Mouse (Mus musculus) stomach, embryonic 16.5 days (tissue): Measurements from ENCODE around the gene Atxn2l. TPM values are rescaled to one million over a fixed set of nuclear protein-coding genes. Genes with fewer than 3 reads are reported as not detected.

Experiments
- ATAC-seq: fragments of 200-750 bp; cut with Nextera tagmentation; 2 replicates; pipeline ENCODE4 v1.8.0; 2017; ENCODE audit warnings: moderate number of reproducible peaks, moderate TSS enrichment; ENCODE audit not compliant: insufficient read depth, low FRiP score
- H3K27ac ChIP-seq: fragments of 300-500 bp; sonication (generic); 2 replicates; pipeline ENCODE4 v1.5.1; 2014; ENCODE audit warnings: low read length
- H3K27me3 ChIP-seq: fragments of 300-500 bp; sonication (generic); 2 replicates; pipeline ENCODE4 v1.6.1; 2014; ENCODE audit warnings: low read length, control low read depth, mixed read lengths; ENCODE audit not compliant: control insufficient read depth, insufficient read depth
- H3K36me3 ChIP-seq: fragments of 300-500 bp; sonication (generic); 2 replicates; pipeline ENCODE4 v1.6.1; 2014; ENCODE audit warnings: low read length; ENCODE audit not compliant: control insufficient read depth, insufficient read depth
- H3K4me1 ChIP-seq: fragments of 300-500 bp; sonication (generic); 2 replicates; pipeline ENCODE4 v1.6.1; 2014; ENCODE audit warnings: low read length, control low read depth, mixed read lengths; ENCODE audit not compliant: control insufficient read depth, insufficient read depth
- H3K4me2 ChIP-seq: fragments of 300-500 bp; sonication (generic); 2 replicates; pipeline ENCODE4 v1.6.1; 2014; ENCODE audit warnings: low read depth, low read length, mixed read lengths
- H3K4me3 ChIP-seq: fragments of 300-500 bp; sonication (generic); replicated peaks from 2 replicates; pipeline ENCODE4 v1.5.1; 2014; ENCODE audit warnings: mild to moderate bottlenecking, low read length
- H3K9ac ChIP-seq: fragments of 300-500 bp; sonication (generic); 2 replicates; pipeline ENCODE4 v1.6.1; 2014; ENCODE audit warnings: low read length
- H3K9me3 ChIP-seq: fragments of 300-500 bp; sonication (generic); replicated peaks from 2 replicates; pipeline ENCODE4 v1.6.1; 2016; ENCODE audit warnings: low read length, control low read depth; ENCODE audit not compliant: control insufficient read depth
- WGBS: fragments of 180-500 bp; shearing (Covaris S2); extraction: QIAGEN DNeasy Blood & Tissue Kit; methylation state at CpG from one replicate; pipeline ENCODE4 v1.1.7; 2014; 5-methylcytosine and 5-hydroxymethylcytosine counted together
- polyA plus RNA-seq: library from polyadenylated mRNA; unstranded; fragments of >200 nt; fragmentation: Nextera tagmentation; extraction: Ambion mirVana; gene quantifications from 2 replicates; pipeline ENCODE4 v1.2.1, GENCODE M21; 2015

Gene Atxn2l
- polyA plus RNA-seq, 1 experiment from 2014 or later = 33.4 TPM

GRCm38 (mm10) chr7:126461626-126462025, 41.6 kb downstream of the Atxn2l start:
- Histone ChIP-seq H3K4me2 (no peak overlapping the region), H3K27me3 (no peaks in the 10 kb centered on the region), H3K4me3 (no peak overlapping the region), H3K27ac (no peak overlapping the region), H3K36me3 (no peaks in the 10 kb centered on the region), H3K4me1 (peaks cover 17% of the 10 kb centered on the region), H3K9ac (no peak overlapping the region), H3K9me3 (no peaks in the 10 kb centered on the region)
- ATAC-seq = no peak
- 61% methylated on average over 3 of the region's 3 CpGs for WGBS

- H3K27me3 ChIP-seq = no peaks in the 10 kb centered on the region
- H3K36me3 ChIP-seq = no peaks in the 10 kb centered on the region
- 41% methylated on average over 10 of the region's 10 CpGs for WGBS
- ATAC-seq = no peak
- H3K4me3 ChIP-seq = no peak overlapping the region
- H3K27ac ChIP-seq = no peak overlapping the region
- H3K4me1 ChIP-seq = peaks cover 17% of the 10 kb centered on the region
- H3K9ac ChIP-seq = no peak overlapping the region
- H3K9me3 ChIP-seq = no peaks in the 10 kb centered on the region
- no peak overlapping the region for H3K4me2 ChIP-seq
Measured at GRCm38 (mm10) chr7:126460623-126461399, 42.4 kb downstream of the Atxn2l start.

DNA sequence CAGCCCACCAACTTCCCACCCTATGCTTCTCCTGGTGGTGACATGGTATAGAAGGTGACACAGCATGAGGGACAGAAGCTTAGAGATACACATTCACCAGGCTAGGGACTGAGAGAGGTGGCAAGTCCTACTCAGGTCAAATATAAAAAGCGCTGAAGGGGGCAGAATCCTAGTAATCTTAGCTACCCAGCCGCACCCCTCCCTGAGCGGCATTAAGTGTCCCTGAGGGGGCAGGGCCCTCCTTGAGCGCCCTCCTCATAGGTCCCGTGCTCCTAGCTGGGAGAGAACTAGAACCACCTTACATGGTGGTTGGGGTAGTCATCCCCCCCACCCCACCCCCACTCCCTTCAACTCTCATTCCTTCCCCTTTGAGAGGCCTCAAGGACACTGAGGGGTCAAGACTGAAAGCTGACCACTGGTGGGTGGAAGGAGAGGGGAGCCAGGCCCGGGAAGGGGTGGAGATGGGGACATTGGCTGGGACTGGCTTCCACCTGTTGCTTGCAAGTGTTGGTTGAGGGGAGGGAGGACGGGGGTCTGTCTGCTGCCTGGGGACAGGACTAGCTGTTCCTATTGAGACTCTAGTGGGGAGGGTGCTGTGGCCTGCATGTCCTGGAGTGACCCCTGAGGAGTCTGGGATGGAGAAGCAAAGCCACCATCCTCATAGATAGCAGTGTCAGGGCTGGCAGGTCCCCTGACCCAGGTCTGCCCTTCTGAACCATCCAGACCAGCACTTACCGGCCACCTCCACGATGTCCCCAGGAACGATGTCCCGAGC, 44.2 kb downstream of the Atxn2l start:
- Histone ChIP-seq H3K4me3 (no peak overlapping the region), H3K4me1 (peaks cover 5% of the 10 kb centered on the region; the same call in 1 of the 2 replicates), H3K27me3 (no peaks in the 10 kb centered on the region), H3K9ac (no peak overlapping the region), H3K27ac (no peak overlapping the region), H3K4me2 (no peak overlapping the region), H3K9me3 (no peaks in the 10 kb centered on the region), H3K36me3 (no peaks in the 10 kb centered on the region)
- WGBS = 77% methylated on average over 11 of the region's 11 CpGs
- no peak for ATAC-seq

- Histone ChIP-seq H3K4me3 (no peak overlapping the region), H3K9ac (no peak overlapping the region), H3K9me3 (no peaks in the 10 kb centered on the region), H3K27ac (no peak overlapping the region), H3K4me1 (no peaks in the 10 kb centered on the region), H3K36me3 (no peaks in the 10 kb centered on the region), H3K4me2 (no peak overlapping the region), H3K27me3 (no peaks in the 10 kb centered on the region)
- 76% methylated on average over 5 of the region's 5 CpGs for WGBS
- ATAC-seq = no peak
Measured at GRCm38 (mm10) chr7:126458225-126458624, 45.0 kb downstream of the Atxn2l start.

DNA sequence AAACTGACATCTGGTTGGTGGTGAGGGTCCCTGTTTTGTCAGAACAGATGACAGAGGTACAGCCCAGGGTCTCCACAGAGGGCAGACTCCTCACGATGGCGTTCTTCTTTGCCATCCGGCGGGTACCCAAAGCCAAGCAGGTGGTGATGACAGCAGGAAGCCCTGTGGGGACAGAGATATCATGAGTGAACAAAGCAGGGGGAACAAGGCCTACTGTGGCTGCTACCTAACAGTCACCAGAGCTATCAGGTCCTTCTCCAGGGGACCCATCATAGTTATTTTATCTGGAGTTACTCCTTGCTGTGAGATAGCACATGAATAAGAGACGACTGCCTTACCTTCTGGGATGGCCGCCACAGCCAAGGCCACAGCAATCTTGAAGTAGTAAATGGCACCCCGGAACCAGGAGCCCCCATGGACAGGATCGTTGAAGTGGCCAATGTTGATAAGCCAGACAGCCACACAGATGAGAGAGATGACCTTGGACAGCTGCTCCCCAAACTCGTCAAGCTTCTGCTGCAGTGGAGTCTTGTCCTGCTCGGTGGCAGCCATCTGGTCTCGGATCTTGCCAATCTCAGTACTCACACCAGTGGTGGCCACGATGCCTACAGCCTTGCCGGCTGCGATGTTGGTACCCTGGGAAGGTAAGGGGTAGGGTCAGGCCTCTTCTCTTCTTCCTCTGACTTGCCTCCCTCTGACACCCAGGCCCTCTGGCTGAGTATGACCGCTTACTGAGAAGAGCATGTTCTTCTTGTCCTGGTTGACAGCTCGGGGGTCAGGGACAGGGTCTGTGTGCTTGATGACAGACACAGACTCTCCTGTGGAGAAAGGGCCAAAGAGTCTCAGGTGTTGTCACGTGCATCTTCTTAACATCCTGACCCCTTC, 46.6 kb downstream of the Atxn2l start:
- H3K9ac ChIP-seq = no peak overlapping the region
- H3K4me1 ChIP-seq = no peaks in the 10 kb centered on the region
- WGBS = 86% methylated on average over 17 of the region's 17 CpGs
- H3K27me3 ChIP-seq = no peaks in the 10 kb centered on the region
- H3K9me3 ChIP-seq = no peaks in the 10 kb centered on the region
- ATAC-seq = no peak
- H3K4me3 ChIP-seq = no peak overlapping the region
- H3K27ac ChIP-seq = no peak overlapping the region
- H3K36me3 ChIP-seq = no peaks in the 10 kb centered on the region
- no peak overlapping the region for H3K4me2 ChIP-seq

DNA sequence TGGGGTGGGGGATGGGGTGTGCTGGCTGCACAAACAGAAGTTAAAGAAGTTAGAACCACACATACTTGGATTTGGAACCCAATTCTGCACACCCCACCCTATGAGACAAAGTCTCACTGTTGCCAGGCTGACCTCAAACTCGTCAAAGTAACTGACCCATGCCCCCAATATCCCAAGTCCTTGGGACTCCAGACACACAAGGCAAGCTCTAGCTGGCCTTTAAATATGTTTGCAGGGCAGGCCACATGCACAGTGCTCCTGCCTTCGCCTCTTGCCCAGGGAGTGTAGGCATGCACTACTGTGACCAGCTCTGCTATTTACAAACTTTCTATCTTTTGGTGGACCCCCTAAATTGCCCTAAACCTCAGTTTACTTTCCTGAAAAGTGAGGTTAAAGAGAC, 48.0 kb downstream of the Atxn2l start:
- Histone ChIP-seq H3K9me3 (no peaks in the 10 kb centered on the region), H3K9ac (no peak overlapping the region), H3K4me2 (no peak overlapping the region), H3K36me3 (no peaks in the 10 kb centered on the region), H3K4me3 (no peak overlapping the region), H3K27me3 (no peaks in the 10 kb centered on the region), H3K4me1 (no peaks in the 10 kb centered on the region), H3K27ac (no peak overlapping the region)
- WGBS = 79% methylated on average over 2 of the region's 2 CpGs
- ATAC-seq = no peak

GRCm38 (mm10) chr7:126453861-126454260, 49.4 kb downstream of the Atxn2l start:
- Histone ChIP-seq H3K4me3 (no peak overlapping the region), H3K27me3 (no peaks in the 10 kb centered on the region), H3K27ac (no peak overlapping the region), H3K9me3 (no peaks in the 10 kb centered on the region), H3K4me2 (no peak overlapping the region), H3K36me3 (no peaks in the 10 kb centered on the region), H3K4me1 (no peaks in the 10 kb centered on the region), H3K9ac (no peak overlapping the region)
- no peak for ATAC-seq
- 53% methylated on average over 7 of the region's 7 CpGs for WGBS

DNA sequence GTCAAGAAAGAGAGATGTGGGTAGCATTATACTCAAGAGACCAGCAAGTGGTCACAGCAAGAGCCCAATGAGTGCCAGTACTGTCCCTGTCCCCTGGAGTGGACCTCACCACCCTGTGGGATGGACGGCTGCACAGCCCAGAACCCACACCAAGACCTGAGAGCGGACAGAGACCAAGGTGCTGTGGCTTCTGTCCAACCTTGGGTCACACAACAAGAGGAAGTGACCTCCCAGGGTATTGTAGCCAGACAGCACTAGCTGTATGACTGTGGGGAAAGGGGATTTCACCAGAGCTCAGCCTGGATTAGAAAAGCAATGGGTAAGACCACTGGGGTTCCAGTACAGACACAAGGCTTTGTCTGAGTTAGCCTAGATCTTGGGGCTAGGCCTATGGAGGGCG, 51.0 kb downstream of the Atxn2l start:
- Histone ChIP-seq H3K27me3 (no peaks in the 10 kb centered on the region), H3K4me1 (no peaks in the 10 kb centered on the region), H3K9ac (no peak overlapping the region), H3K27ac (no peak overlapping the region), H3K9me3 (no peaks in the 10 kb centered on the region), H3K36me3 (no peaks in the 10 kb centered on the region), H3K4me2 (no peak overlapping the region), H3K4me3 (no peak overlapping the region)
- 87% methylated on average over 3 of the region's 3 CpGs for WGBS
- ATAC-seq = no peak

- Histone ChIP-seq H3K27ac (no peak overlapping the region), H3K4me3 (no peak overlapping the region), H3K9me3 (no peaks in the 10 kb centered on the region), H3K9ac (no peak overlapping the region), H3K4me1 (no peaks in the 10 kb centered on the region), H3K36me3 (no peaks in the 10 kb centered on the region), H3K4me2 (no peak overlapping the region), H3K27me3 (no peaks in the 10 kb centered on the region)
- WGBS = 87% methylated on average over 6 of the region's 6 CpGs
- ATAC-seq = no peak
Measured at GRCm38 (mm10) chr7:126450641-126451040, 52.6 kb downstream of the Atxn2l start.
